15 mouse cellular contexts compared by ENCODE assay signal in the genomic region with DNA sequence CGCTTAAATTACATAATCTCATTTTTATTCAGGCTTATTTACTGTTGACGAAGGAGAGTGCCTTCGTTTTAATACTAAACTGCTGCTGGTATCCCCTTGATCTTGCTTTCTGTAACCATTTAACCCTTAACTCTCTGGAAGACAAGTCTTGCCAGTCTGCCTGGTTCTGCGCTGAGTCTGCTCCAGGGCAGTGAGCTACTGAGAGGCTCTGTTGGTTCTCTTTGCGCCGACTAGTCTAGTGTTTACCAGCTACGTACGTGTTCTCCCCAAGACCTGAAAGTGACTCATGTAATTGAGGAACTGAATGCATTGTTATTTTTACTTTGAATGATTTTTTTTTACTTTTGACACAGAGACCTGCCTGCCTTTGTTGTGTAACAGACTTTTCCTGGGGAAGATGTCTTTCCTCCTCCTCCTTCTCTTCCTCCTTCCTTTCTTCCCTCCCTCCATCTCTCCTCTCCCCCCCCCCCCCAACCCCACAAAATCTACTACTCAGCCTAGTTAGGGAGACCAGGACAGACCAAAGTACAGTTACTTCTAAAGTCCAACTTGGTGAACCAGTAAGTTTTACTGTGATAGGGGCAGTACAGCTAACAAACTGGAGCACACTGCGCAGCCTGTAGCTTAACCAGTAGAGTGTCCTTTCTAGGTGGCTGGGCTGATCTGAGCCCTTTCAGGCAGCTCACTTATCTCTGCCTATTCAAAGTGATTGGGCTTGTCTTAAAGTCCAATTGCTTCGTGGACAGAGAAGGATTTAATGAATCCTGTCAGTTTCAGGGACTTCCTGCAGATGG. TPM values are rescaled to one million over a fixed set of nuclear protein-coding genes. Genes with fewer than 3 reads are reported as not detected.
A peak's percentile ranks its signal among the peaks of the same experiment; 100 is the strongest.
DNase-seq lines count a peak whose midpoint lies in the region; ATAC-seq lines count a peak whose summit lies in the region.
"Had no signal": no experiment of that assay in that cellular context is flagged by ENCODE, and none has a peak within 500 bp of the region (broad histone marks: within the 10 kb centered on the region; RNA-seq: fewer than 3 reads in every experiment).

No protein-coding gene starts in this region.

- peak; percentile 17 for DNase-seq in adrenal gland, postnatal 14 days
- no peak for DNase-seq in adrenal gland, postnatal 36 days
- no peak for DNase-seq in lung, postnatal 4 days
- DNase-seq in right cerebral cortex, postnatal 10 days (ENCODE audit: low spot score in 2 of 2): no peak
- DNase-seq: adrenal gland, postnatal 10 days; cerebellum, postnatal 25 days; heart, adult 2 months; heart, postnatal 10 days; liver, embryonic 13.5 days had no signal

- peak; percentile 56; the same call in 1 of the 2 replicates for ATAC-seq in lung, embryonic 16.5 days (ENCODE audit: low read depth)
- ATAC-seq in hematopoietic stem cell, adult 5-6 weeks (replicated peaks in 1 of 2; ENCODE audit: insufficient read depth in 1 of 2, low FRiP score in 2 of 2, low TSS enrichment in 1 of 2, low read depth in 1 of 2, poor library complexity in 2 of 2, severe bottlenecking in 2 of 2): peak; percentile 59 to 71
- ATAC-seq in monocyte, adult 5-6 weeks (replicated peaks; ENCODE audit: insufficient number of reproducible peaks, low FRiP score, low TSS enrichment, poor library complexity, severe bottlenecking): peak; percentile 73
- ATAC-seq in midbrain, embryonic 13.5 days: no peak

- no peak overlapping the region for H3K4me3 ChIP-seq in lung, embryonic 16.5 days (ENCODE audit: low read length)
- no peak overlapping the region for H3K4me3 ChIP-seq in midbrain, embryonic 13.5 days (replicated peaks)
- H3K4me3 ChIP-seq: embryonic facial prominence, embryonic 13.5 days; forebrain, embryonic 12.5 days; heart, adult 2 months; liver, embryonic 13.5 days had no signal

- H3K9me3 ChIP-seq in lung, embryonic 16.5 days (ENCODE audit: control insufficient read depth, low read length): no peaks in the 10 kb centered on the region
- no peaks in the 10 kb centered on the region for H3K9me3 ChIP-seq in midbrain, embryonic 13.5 days
- H3K9me3 ChIP-seq: embryonic facial prominence, embryonic 13.5 days; forebrain, embryonic 12.5 days; liver, embryonic 13.5 days had no signal

- WGBS in lung, embryonic 16.5 days: 55% methylated on average over 10 of the region's 10 CpGs
- 73% methylated on average over 10 of the region's 10 CpGs for WGBS in midbrain, embryonic 13.5 days

- no peak overlapping the region for H3K9ac ChIP-seq in lung, embryonic 16.5 days (ENCODE audit: low read length)
- no peak overlapping the region for H3K9ac ChIP-seq in midbrain, embryonic 13.5 days (replicated peaks)
- H3K9ac ChIP-seq: embryonic facial prominence, embryonic 13.5 days; forebrain, embryonic 12.5 days; liver, embryonic 13.5 days had no signal

- H3K27ac ChIP-seq in lung, embryonic 16.5 days (ENCODE audit: low read length): no peak overlapping the region
- H3K27ac ChIP-seq in midbrain, embryonic 13.5 days: no peak overlapping the region
- H3K27ac ChIP-seq: embryonic facial prominence, embryonic 13.5 days; forebrain, embryonic 12.5 days; heart, adult 2 months; liver, embryonic 13.5 days had no signal

- no peak overlapping the region for H3K4me2 ChIP-seq in lung, embryonic 16.5 days (ENCODE audit: low read depth, low read length)
- H3K4me2 ChIP-seq in midbrain, embryonic 13.5 days (replicated peaks): no peak overlapping the region
- H3K4me2 ChIP-seq: embryonic facial prominence, embryonic 13.5 days; forebrain, embryonic 12.5 days; liver, embryonic 13.5 days had no signal

- H3K4me1 ChIP-seq in lung, embryonic 16.5 days (replicated peaks; ENCODE audit: control insufficient read depth, insufficient read depth, low read length): peaks cover 36% of the 10 kb centered on the region
- peaks cover 39% of the 10 kb centered on the region for H3K4me1 ChIP-seq in midbrain, embryonic 13.5 days (replicated peaks)

- no peaks in the 10 kb centered on the region for H3K36me3 ChIP-seq in lung, embryonic 16.5 days (ENCODE audit: control insufficient read depth, insufficient read depth, low read length)
- H3K36me3 ChIP-seq in midbrain, embryonic 13.5 days: no peaks in the 10 kb centered on the region
- H3K36me3 ChIP-seq: embryonic facial prominence, embryonic 13.5 days; forebrain, embryonic 12.5 days; liver, embryonic 13.5 days had no signal

- no peaks in the 10 kb centered on the region for H3K27me3 ChIP-seq in lung, embryonic 16.5 days (ENCODE audit: control insufficient read depth, insufficient read depth, low read depth, low read length)
- H3K27me3 ChIP-seq in midbrain, embryonic 13.5 days: no peaks in the 10 kb centered on the region
- H3K27me3 ChIP-seq: embryonic facial prominence, embryonic 13.5 days; forebrain, embryonic 12.5 days; liver, embryonic 13.5 days had no signal

RNA-seq across cellular contexts. Expression of a gene that starts 18.9 kb away (rescaled TPM):
- 285 and 347 TPM in 2 replicates for total RNA-seq in adrenal gland, postnatal 14 days (2021)
- 100 to 1,000 TPM; 613 to 759 TPM for total RNA-seq in adrenal gland, postnatal 36 days (2021)
- polyA plus RNA-seq in lung, embryonic 16.5 days (2015; fragmentation: Nextera tagmentation; extraction: Ambion mirVana): 94.6 and 96.3 TPM in 2 replicates
- 77.5 and 92.5 TPM in 2 replicates for total RNA-seq in hematopoietic stem cell, adult 5-6 weeks (2017)
- 127 to 171 TPM (median 154 TPM) in 3 replicates for total RNA-seq in monocyte, adult 5-6 weeks (2017)
- polyA plus RNA-seq in midbrain, embryonic 13.5 days (2015; fragmentation: Nextera tagmentation; extraction: Ambion mirVana): 53.4 and 55.1 TPM in 2 replicates
